Mouse (Mus musculus) C2C12 (cell line): ENCODE measurements around the gene Pheta1. TPM values are rescaled to one million over a fixed set of nuclear protein-coding genes. Genes with fewer than 3 reads are reported as not detected.

Experiments
- H3K27me3 ChIP-seq: one replicate; pipeline ENCODE4 v1.6.1; 2011; ENCODE audit not compliant: control insufficient read depth, insufficient read depth, insufficient read length
- H3K36me3 ChIP-seq: one replicate; pipeline ENCODE4 v1.6.1; 2011; ENCODE audit not compliant: control insufficient read depth, insufficient read depth
- H3K4me3 ChIP-seq: one replicate; pipeline ENCODE4 v1.5.1; 2011; ENCODE audit warnings: mild to moderate bottlenecking, control low read depth; ENCODE audit not compliant: poor library complexity, insufficient read depth, severe bottlenecking
- H3K79me2 ChIP-seq: one replicate; pipeline ENCODE4 v1.6.1; 2011; ENCODE audit not compliant: control insufficient read depth, insufficient read depth
- H3K79me3 ChIP-seq: one replicate; pipeline ENCODE4 v1.6.1; 2011; ENCODE audit warnings: low read depth, control low read depth
- H3ac ChIP-seq: one replicate; pipeline ENCODE3; 2011; ENCODE audit warnings: low read depth; ENCODE audit not compliant: control insufficient read depth, insufficient read length
- CEBPB ChIP-seq: IDR thresholded peaks from one replicate; pipeline ENCODE4 v1.6.1; 2011; ENCODE audit warnings: low read depth, mild to moderate bottlenecking, control low read depth, moderate library complexity
- CTCF ChIP-seq: IDR thresholded peaks from one replicate; pipeline ENCODE4 v1.5.1; 2011; ENCODE audit not compliant: control insufficient read depth, insufficient read depth, insufficient read length
- FOSL1 ChIP-seq: IDR thresholded peaks from one replicate; pipeline ENCODE4 v1.8.0; 2011; ENCODE audit warnings: mild to moderate bottlenecking, low read length; ENCODE audit not compliant: poor library complexity, insufficient read depth, severe bottlenecking
- MAX ChIP-seq: IDR thresholded peaks from one replicate; pipeline ENCODE4 v1.6.1; 2011; ENCODE audit warnings: mild to moderate bottlenecking, control low read depth
- MYOD1 ChIP-seq: IDR thresholded peaks from one replicate; pipeline ENCODE4 v1.6.1; 2011; ENCODE audit warnings: low read depth; ENCODE audit not compliant: control insufficient read depth, insufficient read length
- MYOG ChIP-seq: IDR thresholded peaks from one replicate; pipeline ENCODE4 v1.6.1; 2011; ENCODE audit not compliant: control insufficient read depth, insufficient read length; ENCODE audit errors: extremely low read depth
- USF1 ChIP-seq: IDR thresholded peaks from one replicate; pipeline ENCODE4 v1.6.1; 2011; ENCODE audit warnings: low read depth, mild to moderate bottlenecking, control low read depth, moderate library complexity
- polyA plus RNA-seq: library from polyadenylated mRNA; unstranded; fragments of >200 nt; fragmentation: generic; extraction: Trizol; gene quantifications from one replicate; pipeline ENCODE4 v1.2.1, GENCODE M21; 2012; ENCODE audit warnings: missing spikeins

The Pheta1 gene
- polyA plus RNA-seq, 1 experiment = 12.9 TPM

DNA sequence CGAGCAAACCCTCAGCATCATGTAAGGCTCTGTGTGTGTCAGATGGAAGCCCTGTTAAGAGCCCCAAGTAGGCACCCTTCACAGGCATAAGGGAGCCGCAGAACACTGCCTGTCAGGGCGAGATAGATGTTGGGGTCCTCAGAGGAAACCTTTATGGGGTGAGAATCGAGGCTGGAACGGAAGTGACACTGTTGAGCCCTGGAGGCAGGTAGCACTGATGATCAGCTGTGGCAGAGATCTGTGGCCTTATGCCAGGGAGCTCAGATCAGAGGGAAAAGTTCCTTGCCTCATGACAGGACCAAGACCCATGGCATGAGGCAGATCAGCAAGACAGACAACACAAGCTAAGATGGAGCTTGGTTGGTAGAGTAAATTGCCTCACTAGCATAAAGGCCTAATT lies 27.7 kb upstream of the Pheta1 start:
- Histone ChIP-seq H3K36me3 (peaks cover 75% of the 10 kb centered on the region), H3K27me3 (no peaks in the 10 kb centered on the region), H3ac (no peak overlapping the region), H3K79me3 (peaks cover 58% of the 10 kb centered on the region), H3K79me2 (peaks cover 73% of the 10 kb centered on the region), H3K4me3 (no peak overlapping the region)
- TF ChIP-seq MAX = no peak

DNA sequence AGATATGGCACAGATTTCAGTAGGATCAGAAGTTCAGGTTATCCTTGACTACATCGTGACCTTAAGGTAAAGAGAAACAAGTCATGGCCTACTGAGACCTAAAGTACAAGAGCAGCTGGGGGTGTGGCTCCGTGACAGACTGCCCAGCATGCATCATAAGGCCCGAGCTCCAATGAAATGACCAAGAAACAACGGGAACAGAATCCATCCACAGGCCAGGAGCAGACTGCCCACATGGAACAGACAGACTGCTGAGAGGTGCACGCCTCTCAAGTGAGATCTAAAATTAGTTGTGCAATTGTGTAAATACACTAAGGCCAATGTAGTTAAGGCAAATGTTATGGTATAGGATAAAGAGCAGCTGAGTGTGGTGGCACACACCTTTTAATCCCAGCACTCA lies 27.2 kb upstream of the Pheta1 start:
- Histone ChIP-seq H3K4me3 (no peak overlapping the region), H3K79me2 (peaks cover 78% of the 10 kb centered on the region), H3K36me3 (peaks cover 75% of the 10 kb centered on the region), H3K27me3 (no peaks in the 10 kb centered on the region), H3K79me3 (peaks cover 60% of the 10 kb centered on the region), H3ac (no peak overlapping the region)
- TF ChIP-seq CTCF (no peak), MYOG (no peak), MAX (no peak), USF1 (no peak), FOSL1 (no peak), CEBPB (no peak)

DNA sequence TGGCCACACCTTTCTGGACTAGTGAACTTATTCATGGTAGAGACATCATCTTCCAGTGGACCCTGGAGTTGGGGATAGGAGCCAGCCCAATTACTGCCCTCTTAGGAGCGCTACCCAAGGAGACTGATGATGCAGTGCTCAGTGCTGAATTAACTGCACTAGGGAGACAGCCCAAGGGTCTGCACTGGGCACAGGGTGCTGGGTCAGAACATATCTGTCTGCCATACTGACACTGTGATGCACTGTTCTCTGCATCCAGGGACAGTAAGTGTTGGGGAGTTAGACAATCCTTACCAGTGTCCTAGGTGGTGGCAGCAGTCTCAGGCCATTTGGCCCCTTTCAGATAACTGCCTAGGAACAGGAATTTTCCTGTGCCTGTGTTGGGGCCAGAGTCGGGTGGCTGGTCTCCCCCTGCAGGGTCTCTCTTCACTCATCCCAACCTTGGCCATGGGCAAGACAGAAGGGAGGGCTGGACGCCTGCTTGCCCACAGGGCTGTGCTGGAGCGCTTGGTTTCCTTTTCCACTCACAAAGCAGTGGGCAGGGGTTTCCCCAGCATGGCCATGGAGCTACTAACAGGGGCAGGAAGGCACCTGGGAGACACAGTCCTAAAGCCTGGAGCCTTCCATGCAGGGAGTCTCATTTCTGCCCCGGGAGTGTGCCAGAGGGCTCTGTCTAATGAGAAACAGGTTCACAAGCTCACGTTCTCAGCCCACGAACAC lies 25.8 kb upstream of the Pheta1 start:
- Histone ChIP-seq H3K4me3 (no peak overlapping the region), H3K79me3 (peaks cover 74% of the 10 kb centered on the region), H3ac (no peak overlapping the region), H3K27me3 (no peaks in the 10 kb centered on the region), H3K79me2 (peaks cover 91% of the 10 kb centered on the region), H3K36me3 (peaks cover 75% of the 10 kb centered on the region)
- TF ChIP-seq FOSL1 = no peak
- no peak for TF ChIP-seq MYOG
- no peak for TF ChIP-seq MYOD1
- TF ChIP-seq CEBPB = no peak
- no peak for TF ChIP-seq CTCF
- no peak for TF ChIP-seq USF1
- TF ChIP-seq MAX = no peak

DNA sequence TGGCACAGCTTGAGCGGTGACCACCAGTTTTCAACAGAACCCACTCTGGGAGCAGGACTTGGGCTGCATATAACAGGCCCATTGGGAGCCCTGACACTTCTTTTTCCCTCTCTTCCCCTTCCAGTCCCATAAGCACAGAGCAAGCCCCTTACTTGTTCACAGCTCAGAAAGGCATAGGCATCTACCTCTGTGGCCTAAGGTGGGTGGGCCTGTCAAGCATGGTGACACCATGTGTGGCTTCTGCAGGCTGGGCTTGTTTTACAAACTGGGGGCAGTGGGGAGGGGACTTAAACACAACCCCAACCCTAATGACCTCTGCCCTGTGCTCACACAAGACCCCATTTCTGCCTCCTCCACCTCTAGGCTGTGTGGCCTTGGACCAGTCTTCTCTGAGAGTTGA lies 25.1 kb upstream of the Pheta1 start:
- TF ChIP-seq FOSL1 = no peak
- TF ChIP-seq CTCF = no peak
- TF ChIP-seq MYOG = no peak
- no peak for TF ChIP-seq USF1
- no peak for TF ChIP-seq CEBPB
- no peak for TF ChIP-seq MAX
- TF ChIP-seq MYOD1 = no peak
- Histone ChIP-seq H3ac (no peak overlapping the region), H3K36me3 (peaks cover 73% of the 10 kb centered on the region), H3K79me2 (peaks cover 99% of the 10 kb centered on the region), H3K4me3 (no peak overlapping the region), H3K27me3 (no peaks in the 10 kb centered on the region), H3K79me3 (peaks cover 78% of the 10 kb centered on the region)

DNA sequence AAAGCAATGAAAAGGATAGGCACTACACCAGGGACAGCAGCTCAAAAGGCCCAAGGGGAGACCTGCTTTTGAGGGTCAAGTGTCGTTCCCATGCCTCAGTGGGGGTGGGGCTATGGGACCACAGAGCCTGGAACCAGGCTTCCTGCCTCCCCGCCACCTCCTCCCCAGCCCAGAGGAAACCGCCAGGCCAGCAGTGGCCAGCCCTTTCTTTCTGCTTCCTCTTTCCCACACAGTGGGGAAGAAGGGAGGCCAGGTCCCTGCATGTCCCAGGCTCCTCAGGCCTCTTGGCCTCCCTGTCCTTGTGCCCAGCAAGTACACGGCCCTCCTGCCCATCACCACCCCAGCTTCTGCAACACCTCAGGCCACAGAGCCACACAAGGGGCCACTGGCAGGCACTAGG lies 24.7 kb upstream of the Pheta1 start:
- peaks cover 78% of the 10 kb centered on the region for H3K79me3 ChIP-seq
- TF ChIP-seq MYOD1 = no peak
- no peak for TF ChIP-seq FOSL1
- TF ChIP-seq MYOG = no peak
- H3K79me2 ChIP-seq = peaks cover 100% of the 10 kb centered on the region
- H3K4me3 ChIP-seq = no peak overlapping the region
- H3K27me3 ChIP-seq = no peaks in the 10 kb centered on the region
- no peak overlapping the region for H3ac ChIP-seq
- H3K36me3 ChIP-seq = peaks cover 73% of the 10 kb centered on the region

DNA sequence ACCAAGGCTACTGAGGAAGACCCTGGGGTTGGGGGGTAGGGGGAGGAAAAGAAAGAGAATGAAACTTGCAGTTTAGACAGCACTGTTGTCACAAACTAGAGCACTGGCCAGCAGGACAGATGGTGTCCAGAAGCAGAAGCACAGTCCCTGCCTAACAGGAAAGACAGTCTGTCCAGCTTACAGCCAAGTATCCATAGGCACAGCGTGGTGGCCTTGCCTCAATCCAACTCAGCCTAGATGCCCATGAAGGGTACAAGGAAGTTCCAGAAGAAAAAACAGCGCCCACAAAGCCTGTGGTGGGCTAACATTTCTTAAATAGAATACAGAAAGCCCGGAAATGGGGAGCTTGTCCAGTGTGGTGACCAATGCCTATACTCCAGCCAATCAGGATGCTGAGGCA lies 23.2 kb upstream of the Pheta1 start:
- TF ChIP-seq USF1 (no peak), CTCF (no peak), MYOD1 (no peak), MAX (no peak)
- Histone ChIP-seq H3K4me3 (no peak overlapping the region), H3ac (no peak overlapping the region), H3K79me2 (peaks cover 100% of the 10 kb centered on the region), H3K27me3 (no peaks in the 10 kb centered on the region), H3K79me3 (peaks cover 86% of the 10 kb centered on the region), H3K36me3 (peaks cover 78% of the 10 kb centered on the region)
